Mouse (Mus musculus): ENCODE data around the gene Hinfp. TPM values are rescaled to one million over a fixed set of nuclear protein-coding genes. Genes with fewer than 3 reads are reported as not detected.
"Not testable (repeated sequence)": the region's sequence is repeated elsewhere in the genome, so short reads cannot be mapped to it uniquely, and the experiment has no call there.

The Hinfp gene
- total RNA-seq, 2 experiments from 2014 or later, result 4.9 to 6.0 TPM

DNA sequence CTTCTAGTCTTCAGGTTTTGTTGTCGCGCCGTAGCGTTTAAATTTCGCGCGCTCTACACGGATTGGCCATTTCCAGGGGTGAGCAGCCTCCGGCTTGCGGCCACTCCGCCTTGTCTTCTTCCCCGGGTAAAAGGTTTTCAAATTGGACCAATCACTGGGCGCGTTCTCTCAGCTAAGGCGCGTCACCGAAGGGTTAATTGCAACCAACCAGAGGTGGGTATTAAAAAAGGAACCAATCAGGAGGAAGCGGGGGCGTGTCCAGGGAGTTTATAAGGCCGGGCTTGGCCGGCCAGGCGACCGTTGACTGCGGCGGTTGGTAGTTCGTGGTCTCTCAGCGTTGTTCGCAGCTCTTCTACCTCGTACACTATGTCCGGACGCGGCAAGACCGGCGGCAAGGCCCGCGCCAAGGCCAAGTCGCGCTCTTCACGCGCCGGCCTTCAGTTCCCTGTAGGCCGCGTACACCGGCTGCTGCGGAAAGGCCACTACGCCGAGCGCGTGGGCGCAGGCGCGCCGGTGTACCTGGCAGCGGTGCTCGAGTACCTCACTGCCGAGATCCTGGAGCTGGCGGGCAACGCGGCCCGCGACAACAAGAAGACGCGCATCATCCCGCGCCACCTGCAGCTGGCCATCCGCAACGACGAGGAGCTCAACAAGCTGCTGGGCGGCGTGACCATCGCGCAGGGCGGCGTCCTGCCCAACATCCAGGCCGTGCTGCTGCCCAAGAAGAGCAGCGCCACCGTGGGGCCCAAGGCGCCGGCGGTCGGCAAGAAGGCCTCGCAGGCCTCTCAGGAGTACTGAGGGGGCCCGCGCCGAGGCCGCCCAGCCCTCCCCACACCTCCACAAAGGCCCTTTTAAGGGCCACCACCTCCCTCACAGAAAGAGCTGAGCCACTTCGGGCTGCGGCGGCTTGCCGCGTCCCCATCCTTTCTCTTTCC, 29.2 kb upstream of the Hinfp start, which contains the start of gene H2afx:
Gene H2afx, plus strand, starts transcription at position 299 of the 935 bp plus-strand sequence.
- peak; percentile 93 to 96 for DNase-seq
- intact Hi-C loops (cut with DNase I), result loop anchor here (5.0 kb wide), 1 partner anchor 53 kb away; no protein-coding TSS in a partner anchor

DNA sequence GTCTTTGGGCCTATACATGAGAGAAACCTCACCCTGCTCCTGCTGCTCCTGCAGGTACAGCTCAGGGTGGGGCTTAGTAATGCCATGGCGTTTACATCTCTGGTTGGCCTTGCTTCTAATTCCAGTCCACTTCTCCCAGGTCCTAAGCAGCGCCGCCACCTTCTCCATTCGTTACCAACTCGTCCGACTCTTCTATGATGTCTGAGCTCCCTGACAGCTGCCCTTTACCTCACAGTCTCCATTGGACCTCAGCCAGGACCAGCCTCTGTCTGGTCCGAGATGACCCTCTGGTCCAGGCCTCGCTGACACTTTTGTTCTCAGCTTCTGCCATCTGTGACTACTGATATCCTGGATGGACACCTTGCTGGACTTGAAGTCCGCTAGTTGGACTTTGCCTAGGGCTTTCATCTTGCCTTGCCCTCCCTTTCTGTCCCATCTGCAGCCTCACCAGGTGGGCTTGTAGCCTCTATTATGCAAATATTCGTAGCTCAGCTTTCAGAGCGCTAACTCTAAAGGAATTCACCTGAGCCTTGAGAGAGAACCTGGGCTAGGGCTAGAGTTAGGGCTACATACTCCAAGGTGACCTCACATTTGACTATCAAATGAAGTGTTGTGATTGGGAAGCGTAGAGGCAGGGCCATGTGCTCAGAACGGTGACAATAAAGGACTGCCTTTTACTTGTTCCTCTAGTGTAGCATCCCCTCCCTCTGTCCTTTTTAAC, 27.6 kb upstream of the Hinfp start:
- no peak for DNase-seq
- intact Hi-C loops (cut with DNase I), result no loop called here

DNA sequence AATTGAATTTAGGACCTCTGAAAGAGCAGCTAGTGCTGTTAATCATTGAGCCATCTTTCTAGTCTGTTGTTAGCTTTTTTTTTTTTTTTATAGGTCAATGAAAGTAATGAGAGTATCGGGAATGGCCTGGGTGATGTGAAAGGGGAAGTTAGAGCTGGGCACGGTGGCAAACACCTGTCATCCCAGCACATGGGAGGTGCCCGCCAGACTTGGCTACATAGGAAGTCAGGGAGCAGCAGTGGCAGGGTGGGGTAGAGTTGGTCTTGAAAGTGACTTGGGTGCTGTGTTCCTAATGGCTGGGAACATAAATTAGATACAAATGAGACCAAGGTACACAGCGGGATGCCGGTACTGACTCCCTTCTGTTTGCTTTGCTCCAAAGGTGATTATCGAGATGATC, 25.3 kb upstream of the Hinfp start:
- intact Hi-C loops (cut with DNase I), result no loop called here
- no peak for DNase-seq

DNA sequence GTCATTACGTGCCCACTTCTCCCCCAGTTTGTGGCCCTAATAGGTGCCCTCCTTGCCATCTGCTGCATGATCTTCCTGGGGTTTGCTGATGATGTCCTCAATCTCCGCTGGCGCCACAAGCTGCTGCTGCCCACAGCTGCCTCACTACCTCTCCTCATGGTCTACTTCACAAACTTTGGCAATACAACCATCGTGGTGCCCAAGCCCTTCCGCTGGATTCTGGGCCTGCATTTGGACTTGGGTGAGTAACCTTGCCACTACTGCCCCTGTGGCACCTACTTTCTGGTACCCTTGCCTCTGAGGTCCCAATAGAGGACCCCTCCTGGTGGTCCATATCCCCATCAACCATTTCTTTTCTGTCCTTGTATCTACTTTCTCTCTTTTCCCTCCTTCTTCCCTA, 22.5 kb upstream of the Hinfp start:
- intact Hi-C loops (cut with DNase I), result no loop called here
- DNase-seq, result no peak

DNA sequence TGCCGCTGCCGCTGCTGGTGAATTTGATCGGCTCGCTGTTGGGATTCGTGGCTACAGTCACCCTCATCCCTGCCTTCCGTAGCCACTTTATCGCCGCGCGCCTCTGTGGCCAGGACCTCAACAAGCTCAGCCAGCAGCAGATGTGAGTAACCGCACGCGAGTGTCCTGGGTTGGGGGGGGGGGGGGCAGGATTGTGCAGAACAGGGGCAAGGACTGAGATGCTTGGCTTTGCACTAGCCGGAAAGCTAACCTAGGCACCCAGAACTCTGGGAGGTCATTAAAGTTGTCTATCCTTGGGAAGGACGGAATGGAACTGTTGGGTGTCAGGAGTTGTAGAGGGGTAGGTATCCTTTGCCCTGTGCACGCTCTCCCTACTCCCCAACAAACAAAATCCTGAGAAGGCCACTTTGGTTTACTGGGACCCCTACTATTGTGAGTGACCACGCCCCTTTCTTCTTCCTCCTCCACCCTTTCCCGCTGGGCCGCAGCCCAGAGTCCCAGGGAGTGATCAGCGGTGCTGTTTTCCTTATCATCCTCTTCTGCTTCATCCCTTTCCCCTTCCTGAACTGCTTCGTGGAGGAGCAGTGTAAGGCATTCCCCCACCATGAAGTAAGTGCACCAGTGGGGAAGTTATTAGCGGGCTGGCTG, 21.7 kb upstream of the Hinfp start:
- no peak for DNase-seq
- intact Hi-C loops (cut with DNase I), result no loop called here

DNA sequence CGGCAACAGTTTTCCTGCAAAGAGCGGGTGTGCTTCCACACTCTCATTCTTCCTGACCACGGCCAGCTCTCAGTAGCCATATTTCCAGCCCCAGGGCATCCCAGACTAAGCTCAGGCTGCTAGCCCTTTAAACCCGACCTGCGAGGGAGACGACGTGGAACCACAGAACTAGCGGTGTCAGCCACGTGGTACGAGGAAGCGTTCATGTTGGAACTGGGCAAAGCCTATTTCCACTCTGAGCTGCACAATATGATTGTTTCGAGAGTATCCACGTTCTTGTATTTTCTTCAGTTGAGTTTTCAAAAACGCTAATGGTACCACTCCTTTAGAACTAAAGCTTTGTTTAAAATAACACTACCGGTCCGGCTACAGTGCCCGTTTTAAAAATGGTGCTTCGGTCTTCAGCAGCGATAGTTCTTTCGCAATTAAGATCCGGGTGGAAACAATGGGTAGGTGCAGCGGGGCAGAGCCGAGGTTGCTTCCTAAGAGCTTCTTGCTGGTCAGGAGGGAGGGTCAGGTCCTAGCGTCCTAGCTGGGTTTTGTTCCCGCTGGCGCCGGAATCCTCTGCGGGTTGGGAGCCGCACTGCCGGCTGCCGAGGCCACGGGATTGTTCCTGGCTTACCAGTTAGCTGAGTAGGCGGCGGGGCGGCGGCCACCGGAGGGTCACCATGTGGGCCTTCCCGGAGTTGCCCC, 21.0 kb upstream of the Hinfp start:
- intact Hi-C loops (cut with DNase I), result no loop called here
- peak; percentile 66 to 83 for DNase-seq

DNA sequence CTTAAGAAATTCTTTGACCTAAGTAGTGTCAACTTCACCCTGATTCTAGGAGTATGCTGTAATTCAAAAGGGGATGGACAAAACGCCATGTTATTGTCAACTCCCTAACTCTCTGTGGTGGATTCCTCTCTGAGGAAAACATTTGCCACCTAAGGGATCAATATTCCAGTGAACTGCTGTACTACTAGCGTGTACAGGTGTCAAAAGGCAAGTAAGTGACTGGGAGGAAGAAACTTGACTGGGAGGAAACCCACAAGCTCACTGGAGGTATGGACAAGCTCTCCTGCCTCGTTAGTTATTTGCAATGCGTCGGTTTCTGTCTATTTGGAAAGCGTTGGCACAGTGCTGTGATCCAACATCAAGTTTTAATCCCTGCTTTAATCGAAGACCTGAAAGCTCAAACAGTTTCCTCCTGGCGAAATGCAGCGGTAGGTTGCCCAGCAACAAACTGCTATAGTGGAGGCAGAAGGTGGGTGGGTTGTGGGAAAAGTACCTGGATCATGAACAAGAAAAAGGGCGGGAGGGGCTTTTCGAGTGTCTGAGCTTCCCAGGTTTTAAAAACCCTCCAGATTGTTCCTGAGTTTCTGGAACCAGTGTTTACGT, 20.4 kb upstream of the Hinfp start, which contains the start of gene Dpagt1:
Gene Dpagt1, plus strand, starts transcription at position 252 of the 603 bp plus-strand sequence.
- DNase-seq, result no peak
- intact Hi-C loops (cut with DNase I), result no loop called here

DNA sequence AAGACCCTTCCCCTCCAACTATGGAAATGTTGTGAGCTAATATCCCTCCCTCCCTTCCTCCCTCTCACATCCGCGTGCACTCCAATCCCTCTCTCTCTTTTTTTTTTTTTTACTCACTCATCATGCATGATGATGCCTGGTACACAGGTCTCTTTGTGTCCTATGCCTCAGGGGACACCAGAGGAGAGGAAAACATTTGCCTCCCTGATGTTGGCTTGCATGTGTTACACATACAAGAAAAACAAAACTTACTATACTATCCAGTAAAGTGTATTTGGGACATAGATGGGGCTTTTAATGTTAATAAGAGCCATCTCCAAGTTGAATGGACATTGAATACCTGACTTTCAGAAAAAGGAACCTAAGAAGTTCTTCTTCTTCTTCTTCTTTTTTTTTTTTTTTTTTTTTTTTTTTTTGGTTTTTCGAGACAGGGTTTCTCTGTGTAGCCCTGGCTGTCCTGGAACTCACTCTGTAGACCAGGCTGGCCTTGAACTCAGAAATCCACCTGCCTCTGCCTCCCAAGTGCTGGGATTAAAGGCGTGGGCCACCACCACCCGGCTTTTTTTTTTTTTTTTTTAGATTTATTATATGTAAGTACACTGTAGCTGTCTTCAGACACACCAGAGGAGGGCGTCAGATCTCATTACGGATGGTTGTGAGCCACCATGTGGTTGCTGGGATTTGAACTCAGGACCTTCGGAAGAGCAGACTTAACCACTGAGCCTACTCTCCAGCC, 19.7 kb upstream of the Hinfp start:
- DNase-seq; intact Hi-C loops (cut with DNase I): not testable (repeated sequence)

DNA sequence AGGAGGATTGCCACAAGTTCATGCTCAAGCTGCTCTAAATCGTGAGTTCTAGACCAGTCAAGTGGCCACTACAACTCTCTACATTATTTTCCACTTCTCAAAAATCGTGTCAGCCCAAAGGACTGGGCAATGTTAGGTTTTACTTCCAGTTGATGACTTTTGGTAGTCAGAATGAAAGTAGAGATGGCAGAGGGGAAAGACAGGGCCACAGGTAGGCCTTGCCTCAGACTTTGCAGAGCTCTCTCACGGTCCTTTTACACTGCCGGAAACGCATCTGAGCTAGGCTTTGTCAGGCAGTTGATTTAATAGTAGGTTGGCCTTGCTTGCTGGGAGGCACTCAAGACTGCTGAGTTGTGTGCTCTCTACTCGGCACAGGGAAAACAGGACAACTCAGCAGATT, 18.7 kb upstream of the Hinfp start:
- DNase-seq, result no peak
- intact Hi-C loops (cut with DNase I), result no loop called here

DNA sequence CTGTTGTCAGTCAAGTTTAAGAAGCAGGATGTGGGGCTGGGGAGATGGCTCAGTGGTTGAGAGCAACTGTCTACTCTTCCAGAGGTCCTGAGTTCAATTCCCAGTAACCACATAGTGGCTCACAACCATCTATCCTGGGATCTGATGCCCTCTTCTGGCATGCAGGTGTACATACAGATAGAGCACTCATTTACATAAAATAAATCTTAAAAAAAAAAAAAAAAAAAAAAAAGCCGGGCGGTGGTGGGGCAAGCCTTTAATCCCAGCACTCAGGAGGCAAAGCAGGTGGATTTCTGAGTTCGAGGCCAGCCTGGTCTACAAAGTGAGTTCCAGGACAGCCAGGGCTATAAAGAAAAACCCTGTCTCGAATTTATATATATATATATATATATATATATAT, 18.2 kb upstream of the Hinfp start:
- intact Hi-C loops (cut with DNase I); DNase-seq: not testable (repeated sequence)

DNA sequence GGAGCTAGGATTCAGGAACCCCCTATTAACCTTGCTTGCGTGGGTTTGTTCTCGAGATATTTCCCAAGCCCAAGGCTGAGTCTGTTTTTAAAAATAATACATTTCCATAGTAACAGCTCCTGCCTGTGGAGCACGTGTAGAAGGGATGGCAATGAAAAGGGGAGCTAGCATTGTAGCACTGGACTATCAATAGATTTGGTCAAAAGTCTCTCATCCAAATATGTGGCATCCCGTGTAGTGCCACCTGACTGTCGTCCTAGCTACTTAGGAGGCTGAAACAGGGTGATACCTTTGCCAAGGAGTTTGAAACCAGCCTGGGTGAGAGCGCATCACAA, 15.3 kb upstream of the Hinfp start:
- no peak for DNase-seq
- intact Hi-C loops (cut with DNase I), result loop anchor here (2.0 kb wide), 1 partner anchor 16 kb away; the partner anchor contains the start of gene Hinfp

DNA sequence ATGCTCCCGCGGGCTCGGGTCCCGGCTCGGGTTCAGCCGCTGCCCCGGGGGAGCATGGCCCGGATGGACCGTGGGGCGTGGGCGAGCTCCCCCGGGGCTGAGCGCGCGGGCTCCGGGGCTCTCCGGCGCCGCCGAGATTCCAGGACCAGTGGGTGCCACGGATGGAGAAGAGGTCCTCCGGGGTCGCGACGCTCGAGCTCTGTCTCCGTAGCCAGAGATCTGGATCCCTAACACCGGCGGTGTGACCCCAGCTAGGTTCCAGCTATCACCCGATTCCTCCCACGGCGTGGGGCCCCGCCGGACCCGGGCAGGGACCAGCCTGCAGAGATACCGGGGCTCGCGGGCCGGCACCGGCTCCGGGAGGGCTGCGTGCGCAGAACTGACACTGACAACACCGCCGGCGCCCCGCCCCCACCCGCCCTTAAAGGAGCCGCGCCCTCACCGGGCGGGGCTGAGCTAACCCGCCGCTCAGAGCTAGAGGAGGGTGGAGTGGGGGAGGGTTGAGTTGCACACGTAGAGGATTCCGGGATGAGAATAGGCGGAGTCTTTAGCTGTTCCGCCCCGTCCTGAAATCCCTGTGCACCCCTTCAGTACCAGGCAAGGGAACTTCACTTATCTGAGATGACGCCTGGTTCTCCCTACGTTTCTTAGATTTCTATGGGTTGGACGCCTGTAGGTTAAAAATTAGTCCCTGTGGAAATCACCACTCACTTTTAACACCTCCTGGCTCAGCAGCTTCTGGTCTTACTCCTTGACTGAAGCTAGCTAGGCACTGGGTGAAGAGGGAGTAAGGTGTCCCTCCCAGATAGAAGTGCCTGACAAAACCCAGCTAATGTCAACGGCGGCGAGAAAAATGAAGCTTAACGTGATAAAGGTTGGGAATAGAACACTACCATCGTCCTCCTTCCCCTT, 14.7 kb upstream of the Hinfp start, which contains the start of gene C2cd2l:
Gene C2cd2l, minus strand, starts transcription at position 399 of the 912 bp plus-strand sequence.
- DNase-seq, result peak; percentile 78 to 85
- intact Hi-C loops (cut with DNase I), result loop anchor here (2.0 kb wide), 1 partner anchor 15 kb away; the partner anchor contains the start of gene Hinfp

DNA sequence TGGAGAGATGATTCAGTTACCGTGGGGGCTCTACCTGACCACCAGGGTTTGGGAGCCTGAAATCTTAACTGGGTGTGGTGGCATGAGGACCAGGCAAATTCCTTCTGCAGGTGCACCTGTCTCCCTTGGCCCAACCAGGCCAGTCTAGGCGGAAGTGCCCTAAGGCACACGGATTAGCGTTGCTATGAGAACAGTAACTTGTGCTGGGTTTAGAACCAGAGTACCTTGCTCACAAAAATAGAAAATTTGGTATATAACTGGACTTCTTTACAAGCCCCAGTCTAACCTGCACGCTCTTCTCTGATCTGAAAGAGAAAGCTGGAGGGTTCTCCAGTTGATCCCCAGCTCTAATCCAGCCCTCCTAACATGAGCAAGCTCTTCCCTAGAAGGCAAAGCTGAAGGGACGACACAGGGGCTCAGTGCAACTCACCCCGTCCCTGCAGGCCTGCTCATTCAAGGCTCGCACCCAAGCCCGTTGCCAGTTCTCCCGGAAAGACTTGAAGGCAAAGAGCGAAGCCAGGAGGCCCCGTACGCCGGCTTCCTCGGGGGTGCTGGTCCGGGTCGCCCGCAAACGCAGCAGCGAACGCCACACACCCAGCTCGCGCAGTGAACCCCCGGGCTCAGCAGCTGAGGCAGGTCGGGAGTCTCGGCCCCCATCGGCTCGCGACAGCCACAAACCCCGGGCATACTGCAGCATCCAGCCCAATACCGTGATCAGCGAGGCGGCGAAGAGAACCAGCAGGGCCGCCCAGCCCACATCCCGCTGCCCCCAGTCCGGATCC, 13.8 kb upstream of the Hinfp start:
- no peak for DNase-seq
- intact Hi-C loops (cut with DNase I), result no loop called here

DNA sequence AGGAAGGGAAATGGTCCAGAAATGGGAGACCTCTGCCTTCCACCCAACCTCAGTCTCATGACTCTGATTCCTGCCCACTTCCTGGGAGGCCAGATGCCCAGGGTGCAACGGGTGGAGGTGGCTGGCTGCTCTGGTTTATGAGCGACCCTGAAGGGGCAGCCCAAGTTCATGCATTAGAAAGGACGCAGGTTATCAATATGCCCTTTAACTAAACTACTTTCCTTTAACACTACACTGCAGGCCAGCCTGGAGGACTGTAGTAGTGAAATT, 13.3 kb upstream of the Hinfp start:
- intact Hi-C loops (cut with DNase I), result no loop called here
- no peak for DNase-seq

DNA sequence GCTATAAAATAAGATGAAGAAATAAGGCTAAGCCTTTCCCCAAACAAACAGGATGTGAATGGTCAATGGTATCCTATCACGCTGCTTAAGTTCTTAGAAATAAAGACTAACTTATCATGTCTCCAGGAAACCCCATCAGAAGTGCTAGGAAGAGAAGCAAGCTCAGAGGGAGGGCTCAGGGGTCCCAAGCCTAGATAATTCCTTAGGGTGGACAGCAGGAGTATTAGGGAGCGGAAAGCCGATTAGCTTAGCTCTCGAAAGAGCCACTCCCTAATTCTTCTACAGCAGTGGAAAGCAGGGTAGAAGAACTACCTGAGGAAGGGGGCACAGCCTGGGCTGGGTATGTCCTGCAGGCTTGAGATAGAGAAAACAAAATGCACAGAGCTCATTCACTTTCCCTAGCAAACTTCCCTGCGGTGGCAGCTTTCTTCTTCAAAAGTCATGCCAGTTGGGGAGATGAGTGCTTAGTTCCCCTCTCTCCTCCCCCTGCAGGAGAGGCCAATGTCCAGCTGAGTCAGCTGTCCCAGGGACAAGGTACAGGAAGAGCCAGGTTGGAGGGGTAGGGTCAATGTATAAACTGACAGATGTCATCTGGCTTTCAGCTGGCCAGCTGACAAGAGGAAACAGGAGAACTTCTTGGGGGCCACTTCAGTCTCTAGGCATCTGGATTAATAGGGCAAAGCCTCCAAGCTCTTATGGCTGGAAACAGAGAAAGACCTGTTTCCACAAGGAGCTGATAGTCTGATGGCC, 12.8 kb upstream of the Hinfp start:
- intact Hi-C loops (cut with DNase I), result no loop called here
- DNase-seq, result no peak

DNA sequence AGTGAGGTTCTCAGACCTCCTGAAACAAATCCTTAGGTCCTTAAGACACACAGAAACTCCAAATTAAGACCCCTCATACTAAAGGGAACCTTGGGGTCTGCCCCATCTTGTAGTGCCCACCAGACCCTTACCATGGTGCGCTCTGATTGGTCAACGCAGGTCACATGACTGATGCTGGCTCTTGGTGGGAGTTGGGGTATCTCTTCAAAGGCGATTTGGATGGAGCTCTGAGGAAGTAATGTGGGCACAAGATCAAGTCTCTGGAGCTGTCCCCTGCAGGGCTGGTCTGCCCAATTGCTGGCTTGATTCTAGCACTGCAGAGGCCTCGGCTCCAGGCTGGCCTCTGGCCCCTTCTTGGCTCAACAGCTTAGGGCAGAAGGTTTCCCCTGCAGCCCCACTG, 12.0 kb upstream of the Hinfp start:
- intact Hi-C loops (cut with DNase I), result no loop called here
- DNase-seq, result no peak

DNA sequence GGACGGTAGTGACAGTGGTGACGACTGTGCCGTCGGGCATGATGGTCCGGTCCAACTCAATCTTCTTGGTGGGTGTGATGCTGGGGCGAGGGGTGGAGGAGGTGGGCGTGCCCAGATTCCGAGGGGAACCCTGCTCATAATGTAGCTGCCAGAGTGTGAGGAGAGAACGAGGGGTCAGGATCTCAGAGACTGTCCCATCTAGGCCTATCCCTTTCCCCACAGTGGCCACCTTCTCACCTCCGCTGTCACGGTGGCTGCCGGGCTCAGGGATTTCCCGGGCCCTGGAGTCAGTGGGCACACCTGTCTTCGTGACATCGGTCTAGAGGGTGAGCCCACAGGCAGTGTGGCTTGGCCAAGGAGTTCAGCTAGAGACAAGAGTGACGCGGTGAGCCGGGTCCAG, 9.4 kb upstream of the Hinfp start:
- DNase-seq, result no peak
- intact Hi-C loops (cut with DNase I), result no loop called here
